Mouse (Mus musculus) monocyte, adult 5-6 weeks (primary cell): ENCODE data around the gene Izumo1r. TPM values are rescaled to one million over a fixed set of nuclear protein-coding genes. Genes with fewer than 3 reads are reported as not detected.

Experiments
- ATAC-seq: fragments of 153-309, 156-312 bp; replicated peaks from 2 replicates; pipeline ENCODE4 v1.8.0; 2017; ENCODE audit warnings: mild to moderate bottlenecking; ENCODE audit not compliant: low TSS enrichment, insufficient number of reproducible peaks, severe bottlenecking, poor library complexity, low FRiP score
- total RNA-seq: library from RNA; stranded (forward); fragments of 200-1000, 200-491, 200-594 nt; gene quantifications from 3 replicates; pipeline ENCODE4 v1.2.3, GENCODE M21; 2017

The Izumo1r gene
- total RNA-seq, 1 experiment from 2014 or later: not detected

- ATAC-seq: no peak
Measured at GRCm38 (mm10) chr9:14875743-14876507, 27.8 kb downstream of the Izumo1r start.

DNA sequence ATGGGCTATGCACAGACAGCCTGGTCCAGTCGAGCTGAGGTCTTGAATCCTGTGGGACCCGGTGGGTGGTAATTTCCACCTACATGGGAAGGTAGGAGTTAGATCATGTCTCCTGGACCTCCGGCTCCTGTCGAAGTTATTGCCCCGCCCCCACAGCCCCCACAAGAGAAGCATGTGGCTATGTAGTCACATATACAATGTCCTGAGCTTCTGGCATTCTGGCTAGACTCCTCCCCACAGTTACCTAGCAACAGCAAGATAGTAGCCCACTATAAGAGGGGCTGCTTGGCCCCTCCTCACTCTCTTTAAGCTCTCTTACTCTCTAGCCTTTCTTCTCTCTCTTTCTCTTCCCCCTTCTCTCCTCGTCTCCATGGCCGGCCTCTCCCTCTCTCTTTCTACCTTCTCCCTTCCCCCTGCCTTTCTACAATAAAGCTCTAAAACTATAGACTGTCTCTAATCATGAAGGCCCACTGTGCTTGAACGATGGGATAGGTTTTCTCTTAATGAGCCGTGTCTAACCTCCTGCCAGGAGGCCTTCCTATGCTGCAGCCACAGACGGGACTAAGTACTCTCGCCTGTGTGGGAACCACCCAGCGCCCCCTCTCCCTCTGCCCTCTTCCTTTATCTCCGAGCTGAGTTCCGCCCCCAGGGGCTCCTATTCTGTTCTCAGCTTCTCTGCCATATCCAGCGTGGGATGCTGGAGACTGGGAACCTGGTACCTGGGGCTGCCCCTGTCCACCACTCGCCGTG lies 31.4 kb downstream of the Izumo1r start:
- no peak for ATAC-seq

DNA sequence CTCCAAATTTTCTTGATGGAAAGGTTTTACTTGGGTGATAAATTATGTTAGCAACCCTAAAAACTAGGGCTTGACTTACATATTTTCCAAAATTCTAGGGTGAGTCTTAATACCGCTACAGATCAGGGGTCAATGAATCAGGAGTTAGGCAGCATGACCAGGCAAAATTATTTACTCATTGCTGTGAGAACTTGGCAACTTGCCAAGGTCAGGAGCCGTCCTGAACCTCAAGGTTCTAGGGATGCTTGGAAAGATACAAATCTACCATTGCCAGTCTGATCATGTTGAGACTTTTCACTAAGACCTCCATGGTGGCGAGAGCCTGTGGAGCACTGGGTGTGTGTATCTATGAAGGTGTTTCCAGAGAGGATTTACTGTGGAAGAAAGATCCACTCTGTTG lies 32.2 kb downstream of the Izumo1r start:
- no peak for ATAC-seq

DNA sequence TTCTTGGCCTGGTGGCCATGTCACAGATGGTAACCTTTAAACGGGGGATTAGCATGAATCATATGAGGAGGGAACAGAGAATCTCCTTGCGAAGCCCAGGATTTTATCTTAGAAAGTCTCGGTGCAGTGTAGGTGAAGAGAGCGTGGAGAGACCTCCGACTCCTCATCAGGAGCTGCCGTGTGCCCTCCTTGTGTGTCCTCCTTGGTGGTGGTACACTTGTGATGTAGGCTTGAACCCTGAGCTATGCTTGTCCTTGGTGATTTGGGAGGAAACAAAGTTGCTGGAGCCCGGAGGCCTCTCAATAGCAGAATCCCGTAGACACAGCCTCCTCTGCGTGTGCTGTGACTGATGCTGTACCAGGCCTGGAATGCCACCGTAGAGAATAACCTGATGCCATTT lies 32.9 kb downstream of the Izumo1r start:
- ATAC-seq: no peak

DNA sequence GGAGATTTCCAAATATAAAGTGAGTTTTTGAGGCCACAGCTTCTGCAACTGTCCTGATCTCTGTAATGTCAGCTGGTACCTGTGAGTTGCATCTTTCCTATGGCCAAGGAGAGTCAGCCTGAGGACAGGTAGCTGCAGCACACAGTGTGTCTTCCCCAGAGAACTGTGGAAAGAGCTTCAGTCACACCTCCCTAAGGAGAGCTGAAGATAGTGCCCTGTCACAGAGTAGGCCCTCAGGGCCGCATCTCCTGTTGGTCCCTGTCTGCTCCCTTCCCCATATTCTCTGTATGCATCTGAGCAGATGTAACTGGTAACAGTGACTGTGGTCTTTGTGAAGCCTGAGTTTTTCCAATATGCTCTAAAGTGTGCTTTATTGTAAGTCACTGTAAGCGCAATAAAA lies 33.4 kb downstream of the Izumo1r start:
- ATAC-seq: no peak

DNA sequence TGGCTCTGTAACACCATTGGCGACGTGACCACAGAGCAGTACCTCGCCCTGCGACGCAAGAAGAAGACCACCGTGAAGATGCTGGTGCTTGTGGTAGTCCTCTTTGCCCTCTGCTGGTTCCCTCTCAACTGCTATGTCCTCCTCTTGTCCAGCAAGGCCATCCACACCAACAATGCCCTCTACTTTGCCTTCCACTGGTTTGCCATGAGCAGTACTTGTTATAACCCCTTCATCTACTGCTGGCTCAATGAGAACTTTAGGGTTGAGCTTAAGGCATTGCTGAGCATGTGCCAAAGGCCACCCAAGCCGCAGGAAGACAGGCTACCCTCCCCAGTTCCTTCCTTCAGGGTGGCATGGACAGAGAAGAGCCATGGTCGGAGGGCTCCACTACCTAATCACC lies 35.4 kb downstream of the Izumo1r start:
- no peak for ATAC-seq

DNA sequence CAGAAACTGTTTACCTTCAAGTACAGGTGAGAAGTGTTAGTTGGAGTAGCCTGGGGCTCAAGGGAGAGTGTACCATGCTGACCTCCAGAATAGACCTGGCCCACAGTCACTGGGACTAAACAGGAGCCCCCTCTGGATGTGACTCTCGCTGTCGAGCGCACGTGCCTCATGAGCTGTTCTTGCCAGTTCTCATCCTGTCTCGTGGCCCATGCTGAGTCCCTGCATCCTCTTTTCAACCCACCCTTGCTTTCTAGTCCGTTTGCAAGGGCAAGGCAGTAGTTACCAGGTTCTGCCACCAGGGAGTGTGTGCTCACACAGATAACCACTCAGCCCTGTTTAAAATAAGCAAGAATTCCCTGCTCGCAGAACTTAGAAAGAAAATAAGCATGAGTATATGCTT lies 36.8 kb downstream of the Izumo1r start:
- peak; percentile 73 for ATAC-seq

DNA sequence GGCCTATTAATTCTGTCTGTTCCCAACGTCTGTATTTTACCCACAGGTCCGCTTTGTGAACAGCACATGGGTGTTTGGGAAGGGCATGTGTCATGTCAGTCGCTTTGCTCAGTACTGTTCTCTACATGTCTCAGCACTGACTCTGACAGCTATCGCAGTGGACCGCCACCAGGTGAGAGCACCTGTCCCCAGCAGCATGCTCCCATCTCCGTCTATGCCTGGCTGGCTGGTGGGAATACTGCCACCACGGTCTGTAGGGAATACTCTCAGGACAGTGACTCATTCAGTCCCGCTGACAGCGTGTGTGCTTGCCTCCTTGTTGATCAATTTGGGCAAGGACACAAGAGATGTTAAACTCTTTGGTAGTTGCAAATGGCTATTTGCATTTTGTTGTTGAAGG lies 39.0 kb downstream of the Izumo1r start:
- ATAC-seq: no peak

- ATAC-seq: no peak
Measured at GRCm38 (mm10) chr9:14863126-14863525, 40.6 kb downstream of the Izumo1r start.

- ATAC-seq: 0 out of 2 replicates have a peak, but pooled peaks have one; percentile 32
Measured at GRCm38 (mm10) chr9:14859868-14860639, 43.7 kb downstream of the Izumo1r start, which contains the start of gene Gpr83. Gene Gpr83, plus strand, starts transcription at chr9:14860210.

DNA sequence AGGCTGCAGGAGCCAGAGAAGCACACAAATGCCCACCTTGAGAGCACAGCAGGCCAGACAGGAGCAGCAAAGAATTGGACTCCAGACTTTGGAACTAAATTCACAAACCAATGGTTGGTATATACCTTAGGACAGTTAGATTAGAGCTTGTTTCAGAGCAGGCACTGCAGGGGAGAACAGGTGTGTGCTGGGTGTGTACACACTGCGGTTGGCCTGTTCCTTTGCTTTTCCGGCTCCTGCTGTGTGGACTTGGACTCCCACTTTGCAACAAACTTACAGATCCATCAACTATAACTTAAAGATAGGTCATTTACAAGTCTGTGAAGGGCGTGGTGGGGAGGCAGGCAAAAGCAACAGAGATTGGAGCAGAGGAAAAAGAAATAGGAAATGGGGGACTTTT lies 45.0 kb downstream of the Izumo1r start:
- no peak for ATAC-seq

DNA sequence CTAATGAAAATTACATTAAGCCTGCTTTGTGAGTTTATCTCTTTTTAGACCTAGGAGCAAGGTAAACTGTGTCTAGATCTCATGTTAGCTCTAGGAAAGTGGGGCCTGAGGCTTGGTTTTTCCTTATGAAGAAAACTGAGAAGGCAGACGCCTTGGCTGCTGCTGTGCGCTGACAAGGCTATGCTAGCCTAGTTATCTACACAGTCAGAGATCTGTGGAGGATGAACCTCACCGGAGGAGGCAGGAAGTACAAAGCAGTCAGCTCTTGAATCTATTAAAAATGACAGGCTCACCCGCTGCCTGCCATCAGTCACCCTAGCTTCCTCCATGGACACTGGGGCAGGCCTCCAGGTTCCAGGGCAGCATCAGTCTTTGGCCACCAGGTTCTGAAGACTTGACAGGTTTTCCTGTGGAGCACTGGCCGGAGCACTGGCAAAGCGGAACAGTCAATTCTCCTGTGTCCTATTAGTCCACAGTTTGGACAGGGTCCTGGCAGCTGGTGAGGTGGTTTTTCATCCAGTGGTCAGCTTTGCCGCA lies 45.5 kb downstream of the Izumo1r start:
- ATAC-seq: no peak

DNA sequence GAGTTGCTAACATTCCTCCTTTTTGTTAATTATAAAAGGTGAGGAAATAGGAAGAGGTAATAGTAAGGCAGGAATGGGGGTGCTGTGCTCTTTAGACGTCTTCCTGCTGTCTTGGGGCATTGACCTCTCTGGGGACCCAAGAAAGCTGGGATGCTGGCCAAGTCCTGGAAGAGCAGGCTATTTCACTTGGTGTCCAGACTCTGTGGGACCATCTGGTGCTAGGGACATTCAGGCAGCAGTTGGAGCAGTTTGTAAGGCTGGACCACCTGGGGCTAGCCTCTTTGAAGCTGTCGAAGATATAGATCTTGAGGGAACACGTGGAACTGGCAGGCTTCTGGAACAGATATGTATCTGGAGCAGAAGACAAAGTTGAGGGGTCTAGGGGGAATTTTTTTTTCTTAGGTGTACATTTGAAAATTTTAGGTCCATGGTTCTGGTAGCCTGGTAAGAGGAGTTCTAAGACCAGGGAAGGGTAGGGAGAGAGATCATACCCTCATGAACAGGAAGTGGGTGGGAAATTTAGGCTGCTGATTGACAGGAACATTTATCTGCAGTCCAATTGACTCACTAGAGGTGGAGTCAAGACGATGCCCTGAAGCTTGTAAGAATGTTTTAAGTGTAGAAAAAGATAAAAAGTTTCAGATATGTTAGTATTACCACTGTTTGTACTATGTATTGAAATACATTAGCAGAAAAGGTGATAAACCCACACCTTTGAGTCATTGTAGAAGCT lies 46.7 kb downstream of the Izumo1r start:
- ATAC-seq: no peak

- ATAC-seq: no peak
Measured at GRCm38 (mm10) chr9:14854585-14854984, 49.2 kb downstream of the Izumo1r start.

DNA sequence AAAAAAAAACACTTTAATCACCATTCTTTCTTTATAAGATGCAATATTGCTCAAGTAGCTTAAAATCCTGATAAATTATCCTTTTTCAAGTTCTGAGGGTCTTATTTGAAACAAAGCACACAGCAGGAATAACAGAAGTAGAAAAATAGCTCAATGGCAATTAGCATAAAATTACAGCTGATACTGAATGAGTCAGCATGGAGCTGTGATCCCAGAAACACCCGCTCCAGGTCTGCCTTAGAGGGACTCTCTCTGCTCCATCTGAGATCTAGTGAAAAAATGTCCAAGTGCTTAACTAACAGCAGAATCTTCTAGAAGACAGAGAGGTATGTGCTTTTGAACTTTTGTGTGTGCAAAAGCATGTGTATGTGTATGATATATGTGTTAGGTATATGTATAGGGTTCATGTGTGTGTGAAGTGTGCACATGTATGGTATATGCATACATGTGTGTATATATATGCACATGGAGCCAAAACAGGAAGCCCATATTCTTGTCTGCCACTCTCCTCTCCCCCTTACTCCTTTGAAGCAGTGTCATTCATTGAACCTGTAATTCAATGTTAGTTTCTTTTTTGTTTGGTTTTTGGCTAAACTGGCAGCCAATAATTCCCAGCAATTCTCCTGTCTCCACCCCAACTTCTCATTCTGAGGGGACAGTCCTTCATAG lies 55.3 kb downstream of the Izumo1r start:
- ATAC-seq: no peak

- no peak for ATAC-seq
Measured at GRCm38 (mm10) chr9:14846428-14846827, 57.3 kb downstream of the Izumo1r start.

GRCm38 (mm10) chr9:14843901-14844300 lies 59.8 kb downstream of the Izumo1r start:
- no peak for ATAC-seq

- ATAC-seq: no peak
Measured at GRCm38 (mm10) chr9:14843311-14843857, 60.4 kb downstream of the Izumo1r start.
